Mouse (Mus musculus): ENCODE measurements around the gene Plxna4.

The Plxna4 gene

DNA sequence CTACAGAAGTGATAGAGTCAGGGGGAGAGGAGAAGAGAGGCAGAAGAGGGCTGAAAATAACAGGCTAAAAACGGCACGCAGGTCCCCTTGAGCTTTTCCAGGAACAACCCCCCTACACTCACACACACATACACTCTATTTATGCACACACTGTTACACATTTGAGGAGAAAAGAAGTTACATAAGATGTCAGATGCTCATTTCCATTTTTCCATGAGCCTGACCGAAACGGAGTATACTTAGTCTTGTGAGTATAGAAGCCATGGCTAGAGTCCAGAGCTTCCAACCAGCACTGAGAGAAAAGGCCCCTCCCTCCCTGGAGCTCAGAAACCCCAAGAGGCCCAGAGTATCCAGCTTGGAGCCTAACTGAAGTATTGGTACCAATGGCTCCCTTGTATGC lies 112.0 kb downstream of the Plxna4 start:
- no peak for DNase-seq (ENCODE audit: low spot score in 2 of 2)

DNA sequence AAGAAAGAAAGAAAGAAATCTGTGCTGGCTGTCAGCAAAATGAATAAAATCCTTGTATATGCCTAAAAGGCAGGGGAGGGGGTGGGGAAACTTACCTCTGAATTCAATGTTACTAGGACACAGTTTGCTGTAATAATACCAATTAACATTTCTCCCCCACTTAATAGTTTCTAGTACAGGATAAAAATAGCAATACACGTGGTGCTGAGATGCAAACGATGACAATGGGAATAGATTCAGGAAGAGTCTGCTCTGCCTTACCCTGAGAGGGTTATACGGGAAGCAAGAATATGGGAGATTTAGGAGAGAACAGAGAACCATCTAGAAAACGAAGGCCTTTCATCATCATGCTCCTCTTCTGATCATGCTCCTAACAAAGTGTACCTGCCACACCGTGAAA lies 115.9 kb downstream of the Plxna4 start:
- no peak for DNase-seq (ENCODE audit: low spot score in 2 of 2)

DNA sequence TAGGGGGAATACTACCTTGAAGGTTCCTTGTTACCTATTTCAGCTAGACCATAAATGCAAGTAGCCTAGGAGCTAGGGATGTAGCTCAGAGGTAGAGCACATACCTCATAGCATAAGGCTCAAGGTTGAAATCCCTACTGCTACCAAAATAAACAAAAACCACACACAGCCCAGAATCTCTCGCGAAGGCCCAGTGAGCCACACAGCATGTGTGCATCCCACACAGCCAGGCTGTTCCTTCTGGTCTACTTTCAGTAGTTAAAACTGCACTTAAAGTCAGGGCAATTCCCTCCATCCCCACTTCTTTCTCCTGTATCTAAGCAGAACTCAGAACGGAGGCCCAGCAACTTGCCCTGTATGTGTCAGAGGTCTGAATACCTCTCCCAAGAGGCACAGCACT lies 116.4 kb downstream of the Plxna4 start:
- DNase-seq (ENCODE audit: low spot score in 2 of 2) = no peak

DNA sequence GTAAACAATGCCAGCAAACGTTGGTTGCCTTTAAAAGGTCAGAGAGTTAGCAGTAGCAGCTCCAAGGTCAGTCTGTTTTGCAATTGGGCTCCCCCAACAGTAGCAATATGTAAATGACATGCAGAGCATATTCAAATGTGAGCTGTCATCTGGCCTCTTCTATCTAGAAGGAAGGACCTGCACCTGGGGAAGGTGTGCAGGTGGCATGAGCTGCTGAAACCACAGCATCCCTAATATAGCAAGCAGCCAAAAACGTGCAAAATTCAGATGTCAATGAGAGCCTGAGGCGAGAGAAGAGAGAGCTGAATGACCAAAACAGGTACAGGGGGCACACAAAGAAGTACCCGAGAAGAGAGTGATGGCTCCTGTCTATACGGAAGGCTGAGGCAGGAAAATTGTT lies 118.8 kb downstream of the Plxna4 start:
- DNase-seq (ENCODE audit: low spot score in 2 of 2) = no peak

DNA sequence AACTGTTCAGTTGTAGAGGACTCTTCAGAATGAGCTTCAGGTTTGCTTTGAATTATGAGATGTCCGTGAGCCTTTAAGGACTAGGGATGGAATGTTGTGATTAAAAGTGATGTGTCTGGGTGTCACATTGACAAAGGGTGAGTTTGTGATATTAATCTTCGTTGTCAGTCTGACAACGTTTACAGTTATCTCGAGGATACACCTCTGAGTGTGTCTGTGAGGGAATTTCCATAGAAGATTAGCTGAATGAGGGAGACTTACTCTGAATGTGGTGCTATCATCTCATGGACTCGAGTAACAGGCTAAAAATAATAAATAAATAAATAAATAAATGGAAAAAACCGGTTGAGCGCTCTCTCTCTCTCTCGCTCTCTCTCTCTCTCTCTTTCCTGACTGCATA lies 122.9 kb downstream of the Plxna4 start:
- DNase-seq (ENCODE audit: low spot score in 2 of 2) = no peak

DNA sequence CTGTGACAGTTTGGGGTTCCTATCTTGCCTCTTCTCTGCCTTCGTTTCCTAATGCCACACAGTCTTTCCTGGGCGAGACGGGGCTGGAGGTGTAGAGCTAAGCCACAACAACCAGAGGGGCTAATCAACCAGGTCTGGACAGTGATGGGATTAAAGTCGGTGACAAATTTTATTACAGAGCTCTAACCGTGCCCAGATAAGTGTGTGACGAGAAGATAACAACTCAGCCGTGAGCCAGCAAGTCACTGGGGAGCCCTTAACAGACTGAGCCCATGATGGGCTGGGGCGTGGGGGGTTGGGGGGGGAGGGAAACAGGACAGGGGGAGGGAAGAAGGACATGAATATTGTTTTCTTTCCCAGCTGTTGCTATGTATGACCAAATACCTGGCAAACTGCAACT lies 123.4 kb downstream of the Plxna4 start:
- no peak for DNase-seq (ENCODE audit: low spot score in 2 of 2)

DNA sequence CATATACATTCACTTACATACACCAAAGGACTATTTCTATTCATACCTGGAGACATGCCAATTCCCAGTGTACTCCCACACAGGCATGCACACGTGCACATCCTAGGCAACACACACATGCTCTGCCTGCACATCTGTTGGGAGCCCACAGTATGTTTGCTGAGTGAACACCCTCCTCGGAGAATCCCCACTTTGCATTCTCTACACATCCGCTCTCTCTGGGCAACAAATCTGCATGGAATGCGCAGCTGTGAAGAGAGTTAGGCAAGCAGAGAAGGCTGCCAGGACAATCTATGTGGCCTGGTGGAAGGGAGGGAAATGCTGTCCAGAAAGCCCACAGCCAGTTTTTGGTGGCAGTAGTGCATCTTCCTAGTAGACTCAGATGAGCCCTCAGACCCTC lies 123.9 kb downstream of the Plxna4 start:
- DNase-seq (ENCODE audit: low spot score in 2 of 2) = no peak

DNA sequence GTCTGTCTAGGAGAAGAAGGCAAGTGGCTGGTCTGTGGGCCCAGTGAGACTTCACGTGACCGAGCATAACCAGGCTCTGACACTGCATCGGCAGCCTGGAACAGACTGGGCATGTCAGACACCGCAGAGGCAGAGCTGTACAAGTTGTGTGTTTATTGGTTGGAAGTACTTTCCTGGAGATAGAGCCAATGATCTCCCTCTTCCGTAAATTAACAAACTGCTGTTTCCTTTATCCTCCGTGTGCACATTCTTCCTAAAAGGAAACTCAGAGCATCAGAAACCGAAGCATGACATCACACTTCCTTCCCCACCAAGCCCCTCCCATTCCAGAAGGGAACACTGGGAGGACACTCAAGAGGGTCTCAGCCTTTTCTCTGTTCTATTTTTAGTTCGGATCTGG lies 127.6 kb downstream of the Plxna4 start:
- no peak for DNase-seq (ENCODE audit: low spot score in 2 of 2)

DNA sequence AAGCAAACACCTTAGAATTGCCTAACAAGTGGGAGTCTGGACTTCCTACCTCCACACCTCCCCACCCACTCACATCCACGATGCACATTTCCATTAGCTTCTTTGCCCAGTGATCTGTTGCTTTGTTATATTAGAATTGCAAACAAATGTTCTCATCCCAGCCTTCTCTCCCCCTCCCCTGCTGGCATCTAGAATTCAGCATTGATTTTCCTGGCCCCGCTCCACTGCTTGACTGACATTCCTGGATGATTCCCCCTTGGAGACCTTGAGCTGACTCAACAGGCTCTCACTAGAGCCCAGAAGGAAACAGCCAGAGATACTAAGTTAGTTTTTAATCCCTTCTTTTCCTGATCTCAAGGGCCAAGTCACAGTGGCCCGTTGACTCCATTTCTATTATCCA lies 131.4 kb downstream of the Plxna4 start:
- no peak for DNase-seq (ENCODE audit: low spot score in 2 of 2)

DNA sequence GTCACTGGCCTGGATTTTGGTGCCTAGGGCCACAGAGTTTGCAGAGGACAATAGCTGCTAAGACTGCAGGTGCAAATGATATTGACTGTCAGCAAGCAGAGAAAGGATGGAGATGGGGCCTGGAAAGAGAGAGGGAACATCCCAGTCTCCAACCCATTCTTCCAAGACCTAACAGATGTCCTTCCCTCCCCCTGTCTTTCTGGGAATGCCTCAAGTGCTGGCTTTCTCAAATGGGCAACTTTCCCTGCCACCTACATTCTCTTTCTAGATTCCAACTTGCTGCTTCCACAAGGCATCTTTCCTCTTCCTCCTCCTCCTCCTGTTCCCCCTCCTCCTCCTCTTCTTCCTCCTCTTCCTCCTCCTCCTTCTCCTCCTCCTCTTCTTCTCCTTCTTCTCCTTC lies 136.1 kb downstream of the Plxna4 start:
- no peak for DNase-seq (ENCODE audit: low spot score in 2 of 2)

DNA sequence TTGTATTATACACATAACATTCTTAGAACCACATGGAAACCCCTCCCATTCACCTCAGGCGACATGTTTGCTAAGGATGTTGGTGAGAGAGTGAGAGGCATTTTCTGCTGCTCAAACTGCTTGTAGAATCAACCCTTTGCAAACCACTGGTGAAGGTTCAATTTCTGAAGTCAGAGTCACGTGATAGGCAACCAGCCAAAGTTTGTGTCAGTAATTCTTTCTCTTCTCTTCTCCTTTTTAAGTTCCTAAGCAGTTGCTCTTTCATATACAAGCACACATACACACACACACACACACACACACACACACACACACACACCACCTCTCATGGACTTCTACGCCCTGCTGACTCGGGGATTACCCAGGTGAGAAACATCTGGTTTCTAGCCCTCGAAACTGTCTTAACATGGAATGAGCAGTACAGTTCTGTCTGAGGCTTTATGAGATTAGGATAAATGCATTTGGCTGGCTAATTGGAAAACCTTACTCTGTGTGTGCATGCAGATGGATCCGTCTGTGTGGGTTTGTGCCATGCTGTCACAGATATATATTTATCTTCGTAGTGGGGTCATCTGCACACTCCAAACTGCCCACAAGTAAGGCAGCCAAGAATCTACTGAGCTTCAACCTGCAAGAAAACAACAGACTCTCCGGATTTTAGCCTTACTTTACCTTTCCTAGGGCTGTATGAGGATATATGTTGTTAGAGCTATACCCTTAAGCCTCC lies 138.6 kb downstream of the Plxna4 start:
- no peak for DNase-seq (ENCODE audit: low spot score in 2 of 2)

DNA sequence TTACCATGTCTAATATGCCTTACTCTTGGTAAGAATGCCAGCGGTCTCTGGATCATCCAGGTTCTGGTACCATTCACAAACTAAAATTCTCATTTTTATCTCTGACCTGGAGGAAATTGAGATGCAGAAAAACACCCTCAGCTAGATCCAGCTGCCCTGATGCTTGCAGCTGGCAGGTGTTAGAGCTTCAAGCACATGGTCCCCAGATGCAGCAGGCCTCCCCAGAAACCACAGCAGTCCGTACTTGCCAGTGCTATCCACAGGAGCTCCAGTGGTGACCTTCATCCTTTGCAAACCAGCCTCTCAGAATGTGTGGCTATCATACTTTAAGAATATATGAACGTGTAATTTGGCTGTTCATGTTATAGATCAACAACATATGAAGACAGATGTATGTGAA lies 139.2 kb downstream of the Plxna4 start:
- DNase-seq (ENCODE audit: low spot score in 2 of 2) = no peak

DNA sequence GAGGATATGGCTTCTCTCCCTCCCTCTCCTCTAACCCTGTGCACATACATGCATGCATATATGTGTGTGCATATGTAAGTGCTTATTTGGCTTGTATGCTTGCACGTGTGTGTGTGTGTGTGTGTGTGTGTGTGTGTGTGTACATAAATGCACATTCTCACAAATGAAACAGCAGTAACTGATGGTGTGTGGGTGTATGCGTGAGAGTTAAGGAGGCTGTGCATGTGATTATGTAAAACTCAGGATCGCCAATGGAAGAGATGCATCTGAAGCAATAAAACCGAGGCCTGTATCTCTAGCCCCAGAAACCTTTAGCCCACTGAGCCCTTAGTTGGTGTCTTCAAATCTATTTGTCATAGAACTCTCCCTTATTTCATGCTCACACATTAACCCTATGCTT lies 141.7 kb downstream of the Plxna4 start:
- no peak for DNase-seq (ENCODE audit: low spot score in 2 of 2)

DNA sequence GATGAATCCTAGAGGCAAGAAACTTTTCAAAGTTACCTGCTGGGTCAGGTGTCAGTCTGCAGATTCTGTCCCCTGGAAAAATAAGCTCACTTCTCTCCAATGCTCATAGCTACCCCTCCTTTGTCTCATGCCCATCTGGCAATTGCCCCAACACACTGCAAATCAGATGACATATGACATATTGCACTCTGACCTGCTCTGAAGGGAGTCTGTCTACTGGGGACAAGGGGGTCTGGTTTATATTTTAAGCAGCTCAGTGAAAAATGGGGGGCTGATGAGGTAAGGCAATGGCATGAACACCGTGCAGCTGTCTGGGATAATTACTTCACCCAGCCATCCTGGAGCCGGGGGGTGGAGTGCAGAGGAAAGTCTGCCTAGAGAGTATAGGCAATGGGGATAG lies 142.7 kb downstream of the Plxna4 start:
- DNase-seq (ENCODE audit: low spot score in 2 of 2) = no peak

DNA sequence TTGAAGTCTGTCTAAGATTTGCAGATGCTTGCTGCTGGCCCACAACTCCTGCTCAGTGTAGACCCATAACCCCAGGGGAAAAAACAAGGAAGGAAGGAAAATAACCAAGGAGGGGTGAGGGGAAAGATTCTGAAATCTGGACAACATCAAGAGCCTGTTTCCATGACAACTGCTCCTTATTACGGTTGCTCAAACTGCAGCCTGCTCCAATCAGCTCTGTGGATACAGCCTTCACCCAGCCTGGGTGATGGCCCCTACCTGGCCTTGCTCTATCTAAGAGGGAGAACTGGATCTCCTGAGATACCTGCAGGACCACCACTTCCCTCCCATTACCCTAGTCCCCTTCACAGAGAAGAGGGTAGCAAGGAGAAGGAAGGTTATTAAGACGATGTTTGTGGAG lies 143.6 kb downstream of the Plxna4 start:
- DNase-seq (ENCODE audit: low spot score in 2 of 2) = no peak

DNA sequence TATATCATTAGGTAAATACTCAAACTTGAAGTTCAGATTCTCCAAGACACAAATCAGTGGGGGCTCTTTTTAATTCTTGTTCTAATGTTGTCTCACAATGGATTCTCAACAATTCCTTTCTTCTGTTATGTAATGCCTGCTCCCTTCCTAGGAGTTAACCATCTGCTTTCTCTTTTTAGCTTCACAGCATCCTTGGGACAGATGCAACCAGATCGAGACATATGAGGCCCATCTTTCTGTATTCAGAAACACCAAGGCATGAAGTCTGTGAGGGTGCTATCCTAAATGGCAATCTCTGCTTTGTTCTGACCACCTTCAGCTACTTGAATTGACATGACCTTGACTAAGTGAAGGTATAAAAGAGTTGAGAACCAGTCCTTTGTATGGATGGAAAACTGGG lies 144.3 kb downstream of the Plxna4 start:
- DNase-seq (ENCODE audit: low spot score in 2 of 2) = no peak

DNA sequence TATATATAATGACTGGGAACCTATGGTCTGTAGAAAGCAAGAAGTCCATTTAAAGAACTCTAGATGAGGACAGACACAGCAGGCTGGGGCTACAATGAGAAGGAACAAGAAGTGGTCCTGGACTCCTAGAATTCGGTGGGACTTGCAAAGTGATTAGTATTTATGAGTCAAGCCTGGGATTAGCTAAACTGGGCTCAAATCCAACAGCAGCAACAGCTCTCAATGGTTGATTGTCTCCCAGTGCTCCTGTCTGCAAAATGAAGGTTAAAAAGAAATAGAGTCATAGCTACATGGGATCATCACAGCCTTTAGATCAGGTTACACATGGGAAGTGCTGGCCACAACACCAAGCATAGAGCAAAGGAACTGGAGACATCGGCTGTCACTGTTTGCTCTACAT lies 148.6 kb downstream of the Plxna4 start:
- no peak for DNase-seq (ENCODE audit: low spot score in 2 of 2)

DNA sequence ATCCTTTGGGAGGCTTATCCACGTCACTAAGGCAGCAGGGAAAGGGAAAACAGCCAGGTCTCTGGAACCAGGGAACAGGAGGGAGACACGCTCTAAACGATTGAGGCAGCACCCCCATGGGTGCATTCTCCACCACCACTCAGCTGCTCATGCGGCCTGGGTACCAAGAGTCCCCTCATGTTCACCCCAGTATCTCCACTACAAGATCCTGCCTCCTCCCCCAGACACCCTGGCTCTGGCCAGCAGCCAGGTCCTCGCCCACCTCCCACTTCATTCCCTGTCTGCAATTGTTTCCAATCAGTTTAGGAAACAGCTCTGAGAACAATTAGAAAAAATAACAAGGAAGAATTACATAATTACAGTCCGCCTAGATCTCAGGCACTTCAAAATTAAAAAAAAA lies 150.8 kb downstream of the Plxna4 start:
- peak in 1 of 2 experiments; percentile 21 for DNase-seq (ENCODE audit: low spot score in 2 of 2)

DNA sequence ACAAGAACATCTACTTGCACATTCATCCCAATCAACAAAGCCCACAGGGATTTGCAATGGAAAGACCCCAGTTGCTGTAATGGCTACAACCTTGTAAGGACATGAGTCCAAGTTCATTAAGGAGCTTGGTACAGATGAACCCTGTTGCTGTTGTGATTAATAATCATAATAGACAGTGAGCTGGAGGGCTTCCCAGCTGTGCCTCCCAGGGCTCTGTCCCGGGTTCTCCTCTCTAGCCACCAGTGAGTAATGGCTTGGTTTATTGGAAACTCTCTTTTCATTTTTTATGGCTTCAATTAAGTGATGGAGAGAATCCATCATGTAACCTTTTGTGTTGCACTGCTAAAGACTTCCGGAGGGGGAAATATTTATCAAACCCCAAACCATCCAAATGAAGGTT lies 164.9 kb downstream of the Plxna4 start:
- DNase-seq (ENCODE audit: low spot score in 2 of 2) = no peak

DNA sequence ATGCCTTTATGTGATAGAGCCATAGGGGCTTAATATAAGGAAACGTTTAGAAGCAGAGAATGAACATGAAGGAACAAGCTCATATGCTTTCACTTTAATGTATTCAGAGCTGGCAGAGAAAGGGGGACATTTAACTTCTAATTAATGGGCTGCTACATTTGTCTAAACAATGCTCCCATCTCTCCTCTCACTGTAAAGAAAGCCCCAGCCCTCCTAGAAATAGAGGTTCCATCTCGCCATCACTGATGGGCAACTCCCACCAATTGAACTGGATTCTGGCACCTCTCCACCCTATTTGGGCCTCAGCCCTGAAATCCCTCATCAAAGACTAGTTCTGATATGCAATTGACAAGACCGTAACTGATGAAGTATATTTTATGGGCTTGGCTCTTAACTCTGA lies 167.4 kb downstream of the Plxna4 start:
- DNase-seq (ENCODE audit: low spot score in 2 of 2) = no peak

DNA sequence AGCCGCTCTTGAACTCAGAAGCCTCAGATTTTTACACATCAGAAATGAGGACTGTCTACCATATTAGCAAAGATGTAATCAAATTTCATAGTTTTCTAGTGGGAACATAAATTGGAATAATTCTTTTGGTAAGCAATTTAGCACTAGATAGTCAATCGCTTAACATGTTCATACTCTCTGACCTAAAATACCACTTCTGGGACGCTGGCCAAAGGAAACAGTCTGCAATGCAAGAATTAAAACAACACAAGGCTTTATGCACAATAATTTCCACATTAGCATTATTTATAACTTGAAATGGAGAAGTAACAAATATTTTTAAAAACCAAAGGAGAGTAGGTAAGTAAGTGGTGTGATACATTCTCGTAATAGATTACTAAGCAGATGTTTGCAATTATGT lies 170.6 kb downstream of the Plxna4 start:
- DNase-seq (ENCODE audit: low spot score in 2 of 2) = no peak

DNA sequence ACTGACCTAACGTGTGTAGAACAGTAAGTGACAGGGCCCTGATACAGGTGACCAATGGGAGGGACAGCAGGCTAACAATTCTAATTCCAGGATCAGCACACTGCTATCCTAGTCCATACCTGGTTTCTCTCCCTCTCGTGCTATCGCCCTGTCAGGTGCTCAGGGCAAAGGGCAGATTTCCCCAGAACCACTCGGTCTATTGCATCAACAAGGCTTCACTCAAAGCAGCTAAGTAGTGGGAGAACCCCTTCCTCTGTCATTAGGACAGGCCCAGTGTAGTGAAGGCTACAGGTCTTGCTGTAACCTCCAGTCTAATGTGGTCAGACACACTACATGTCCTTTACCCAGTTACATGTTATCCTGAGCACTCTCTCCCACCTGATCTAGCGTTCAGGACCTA lies 176.7 kb downstream of the Plxna4 start:
- DNase-seq (ENCODE audit: low spot score in 2 of 2) = no peak

DNA sequence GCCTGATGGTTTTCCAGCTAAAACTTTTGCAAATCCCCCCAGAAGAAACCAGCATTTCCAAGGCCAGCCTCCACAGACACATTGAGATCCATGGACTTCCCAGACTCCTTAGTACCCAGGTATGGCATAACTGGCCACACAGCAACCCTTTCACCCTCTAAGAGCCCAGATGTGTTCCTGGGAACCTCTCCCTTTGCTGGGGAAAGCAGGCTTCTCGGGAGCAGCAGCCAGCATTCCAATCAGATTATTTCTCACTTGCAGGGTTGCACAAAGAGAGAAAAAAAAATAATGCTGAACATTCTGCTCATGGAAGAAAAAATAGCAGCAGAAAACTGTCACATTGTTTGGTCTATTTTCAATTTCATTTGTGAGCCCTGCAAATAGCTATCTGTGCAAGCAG lies 178.4 kb downstream of the Plxna4 start:
- DNase-seq (ENCODE audit: low spot score in 2 of 2) = no peak

DNA sequence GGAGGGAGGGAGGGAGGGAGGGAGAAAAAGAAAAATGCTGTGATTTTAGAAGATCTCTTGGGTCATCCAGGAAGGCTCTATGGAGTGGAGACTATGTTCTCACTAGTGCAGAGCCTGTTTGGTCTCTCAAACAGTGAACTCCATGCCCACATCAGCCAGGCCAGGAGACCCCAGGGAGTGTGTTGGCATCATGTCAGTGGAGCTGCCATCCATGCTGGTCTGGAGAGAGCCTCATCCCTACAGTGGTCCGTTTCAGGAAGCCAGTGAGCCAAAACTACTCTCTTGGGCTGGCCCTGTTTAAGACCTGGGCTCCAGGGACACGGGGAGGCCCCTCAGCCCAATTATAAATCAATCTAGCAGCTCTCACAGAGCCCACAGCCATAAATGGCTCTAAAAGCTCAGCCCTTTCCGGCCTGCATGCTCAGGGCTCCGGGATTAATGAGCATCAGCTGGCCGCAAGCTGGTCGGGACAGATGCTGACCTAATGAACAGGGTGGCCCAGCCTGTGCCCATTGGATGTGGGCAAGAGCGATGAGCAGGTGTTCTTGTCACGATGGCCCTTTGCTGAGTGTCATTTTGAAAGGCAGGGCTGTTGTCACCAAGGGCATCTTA lies 180.3 kb downstream of the Plxna4 start:
- DNase-seq (ENCODE audit: low spot score in 2 of 2) = no peak

All from urinary bladder, postnatal 4 days (tissue).